Mouse (Mus musculus) heart, postnatal 0 days (tissue): ENCODE results near the gene Thap3. TPM values are rescaled to one million over a fixed set of nuclear protein-coding genes. Genes with fewer than 3 reads are reported as not detected.

Experiments used
- ATAC-seq: fragments of 200-750 bp; cut with Nextera tagmentation; 2 replicates; pipeline ENCODE4 v1.8.0; 2017; ENCODE audit warnings: low read depth, moderate number of reproducible peaks, moderate library complexity; ENCODE audit not compliant: insufficient read depth
- DNase-seq: peaks from one replicate; pipeline ENCODE4 v3.0.0-alpha.2; 2016; ENCODE audit warnings: low spot score
- H3K27ac ChIP-seq: fragments of 300-500 bp; sonication (generic); 2 replicates; pipeline ENCODE4 v1.5.1; 2014; ENCODE audit warnings: low read depth, mild to moderate bottlenecking
- H3K27me3 ChIP-seq: fragments of 300-500 bp; sonication (generic); 2 replicates; pipeline ENCODE4 v1.6.1; 2014; ENCODE audit warnings: low read length, mixed read lengths; ENCODE audit not compliant: control insufficient read depth, insufficient read depth
- H3K36me3 ChIP-seq: fragments of 300-500 bp; sonication (generic); replicated peaks from 2 replicates; pipeline ENCODE4 v1.6.1; 2014; ENCODE audit warnings: low read length, mixed read lengths; ENCODE audit not compliant: control insufficient read depth, insufficient read depth
- H3K4me1 ChIP-seq: fragments of 300-500 bp; sonication (generic); 2 replicates; pipeline ENCODE4 v1.6.1; 2014; ENCODE audit warnings: antibody characterized with exemption; ENCODE audit not compliant: control insufficient read depth, insufficient read depth
- H3K4me2 ChIP-seq: fragments of 300-500 bp; sonication (generic); 2 replicates; pipeline ENCODE4 v1.6.1; 2014; ENCODE audit warnings: low read depth, mild to moderate bottlenecking, low read length, moderate library complexity
- H3K4me3 ChIP-seq: fragments of 300-500 bp; sonication (generic); 2 replicates; pipeline ENCODE4 v1.5.1; 2014; ENCODE audit warnings: low read depth, low read length
- H3K9ac ChIP-seq: fragments of 300-500 bp; sonication (generic); replicated peaks from 2 replicates; pipeline ENCODE4 v1.6.1; 2014; ENCODE audit warnings: low read depth, low read length, mixed read lengths
- H3K9me3 ChIP-seq: fragments of 300-500 bp; sonication (generic); replicated peaks from 2 replicates; pipeline ENCODE4 v1.6.1; 2016; ENCODE audit warnings: low read length; ENCODE audit not compliant: control insufficient read depth
- CTCF ChIP-seq: IDR thresholded peaks from 2 replicates; pipeline ENCODE4 v1.5.1; 2016; ENCODE audit warnings: antibody characterized with exemption, control low read depth, low read depth
- EP300 ChIP-seq: IDR thresholded peaks from 2 replicates; pipeline ENCODE4 v1.6.1; 2016; ENCODE audit warnings: antibody characterized with exemption, low read depth
- WGBS: fragments of 180-500 bp; shearing (Covaris S2); extraction: QIAGEN DNeasy Blood & Tissue Kit; methylation state at CpG from one replicate; pipeline ENCODE4 v1.1.7; 2014; 5-methylcytosine and 5-hydroxymethylcytosine counted together
- polyA plus RNA-seq: library from polyadenylated mRNA; unstranded; fragments of >200 nt; fragmentation: Nextera tagmentation; extraction: Ambion mirVana; gene quantifications from 2 replicates; pipeline ENCODE4 v1.2.1, GENCODE M21; 2015
- total RNA-seq: library from RNA; depleted of rRNA; stranded (reverse); fragments of >200 nt; gene quantifications from 2 replicates; pipeline ENCODE4 v1.2.3, GENCODE M21; 2014; ENCODE audit warnings: low replicate concordance; rRNA removed

The Thap3 gene
- total and polyA plus RNA-seq, 2 experiments from 2014 or later: 22.0 to 23.2 TPM

GRCm38 (mm10) chr4:151934215-151934572 is 54.6 kb downstream of the Thap3 start:
- Histone ChIP-seq H3K36me3 (no peaks in the 10 kb centered on the region), H3K4me2 (peak overlapping the region; percentile 96), H3K9ac (peak overlapping the region; percentile 95), H3K4me1 (peaks cover 10% of the 10 kb centered on the region), H3K9me3 (no peaks in the 10 kb centered on the region), H3K27me3 (no peaks in the 10 kb centered on the region), H3K4me3 (peak overlapping the region; percentile 90), H3K27ac (peak overlapping the region; percentile 72)
- no peak for ATAC-seq
- 1% methylated on average over 23 of the region's 23 CpGs for WGBS
- TF ChIP-seq CTCF: no peak
- no peak for TF ChIP-seq EP300
- no peak for DNase-seq

DNA sequence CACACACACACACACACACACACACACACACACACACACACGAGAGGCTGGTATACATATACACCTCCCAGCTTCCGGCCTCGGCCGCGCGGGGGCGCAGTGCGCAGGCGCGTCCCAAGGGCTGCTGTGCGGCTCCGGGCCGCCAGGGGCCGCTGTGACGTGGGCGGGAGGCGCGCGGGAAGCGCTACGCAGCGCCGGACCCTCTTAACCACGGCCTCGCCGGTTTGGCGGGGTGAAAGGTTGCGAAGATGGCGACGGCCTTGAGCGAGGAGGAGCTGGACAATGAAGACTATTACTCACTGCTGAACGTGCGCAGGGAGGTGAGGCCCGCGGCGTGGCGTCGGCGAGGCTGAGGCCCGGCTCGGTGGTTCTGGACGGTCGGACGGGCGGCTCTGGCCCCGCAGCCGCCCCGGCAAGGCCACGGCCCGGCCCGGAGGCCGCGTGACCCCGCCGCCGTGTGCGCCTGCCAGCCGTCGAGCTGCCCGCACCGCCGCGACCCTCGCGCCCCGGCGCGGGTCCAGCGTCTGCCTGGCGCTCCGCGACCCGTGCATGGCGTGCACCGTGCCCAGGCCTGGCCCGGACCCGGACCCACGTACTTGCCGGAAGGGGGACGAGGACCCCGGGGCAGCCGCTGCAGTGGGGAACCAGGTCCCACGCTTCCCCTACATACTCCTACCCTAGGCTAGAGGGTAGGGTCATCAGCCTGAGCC is 55.1 kb downstream of the Thap3 start, which contains the start of gene Dnajc11:
Gene Dnajc11 (plus strand): TSS at position 187 of the 710 bp plus-strand sequence.
- Histone ChIP-seq H3K4me1 (peaks cover 10% of the 10 kb centered on the region), H3K4me3 (peak within 1 kb of the TSS; percentile 90), H3K9ac (peak within 1 kb of the TSS; percentile 95), H3K4me2 (peak within 1 kb of the TSS; percentile 96), H3K27ac (peak within 1 kb of the TSS; percentile 72), H3K9me3 (no peaks in the 10 kb centered on the region), H3K36me3 (no peaks in the 10 kb centered on the region), H3K27me3 (no peaks in the 10 kb centered on the region)
- ATAC-seq (peak; percentile 92), DNase-seq (peak; percentile 88)
- WGBS: under 1% methylated on average over 73 of the region's 83 CpGs
- no peak for TF ChIP-seq EP300
- peak; percentile 93 for TF ChIP-seq CTCF

Other genes starting within 250 kb of the Thap3 start
- gene Camta1, start 127.1 kb downstream of the Thap3 start, total RNA-seq: 72.7 and 739 TPM in 2 replicates
- 240 and 250 TPM in 2 replicates for gene Camta1, start 127.1 kb downstream of the Thap3 start, polyA plus RNA-seq
- 92.5 and 95.3 TPM in 2 replicates for gene Dnajc11, start 55.3 kb downstream of the Thap3 start, total RNA-seq
- gene Dnajc11, start 55.3 kb downstream of the Thap3 start, polyA plus RNA-seq: 41.4 and 47.7 TPM in 2 replicates
- 8.0 and 10.7 TPM in 2 replicates for gene Phf13, start 7.3 kb upstream of the Thap3 start, total RNA-seq
- 8.4 and 9.3 TPM in 2 replicates for gene Phf13, start 7.3 kb upstream of the Thap3 start, polyA plus RNA-seq
- gene Klhl21, start 19.8 kb upstream of the Thap3 start, total RNA-seq: 56.5 and 70.4 TPM in 2 replicates
- 24.7 and 31.8 TPM in 2 replicates for gene Klhl21, start 19.8 kb upstream of the Thap3 start, polyA plus RNA-seq
- gene Zbtb48, start 38.7 kb upstream of the Thap3 start, total RNA-seq: 1.7 and 11.3 TPM in 2 replicates
- gene Zbtb48, start 38.7 kb upstream of the Thap3 start, polyA plus RNA-seq: 6.5 and 9.0 TPM in 2 replicates
- not detected in 2 replicates for gene Tas1r1, start 49.6 kb upstream of the Thap3 start, total RNA-seq
- 0.07 and 0.08 TPM in 2 replicates for gene Tas1r1, start 49.6 kb upstream of the Thap3 start, polyA plus RNA-seq
- gene Nol9, start 50.3 kb upstream of the Thap3 start, total RNA-seq: 8.0 and 13.9 TPM in 2 replicates
- 7.5 and 7.8 TPM in 2 replicates for gene Nol9, start 50.3 kb upstream of the Thap3 start, polyA plus RNA-seq
- gene Plekhg5, start 83.5 kb upstream of the Thap3 start, total RNA-seq: 16.6 and 18.0 TPM in 2 replicates
- gene Plekhg5, start 83.5 kb upstream of the Thap3 start, polyA plus RNA-seq: 8.8 and 10.6 TPM in 2 replicates
- gene Tnfrsf25, start 126.9 kb upstream of the Thap3 start, total RNA-seq: 0.89 TPM in 1 of 2 replicates, not detected in the other
- gene Tnfrsf25, start 126.9 kb upstream of the Thap3 start, polyA plus RNA-seq: 0.75 and 1.2 TPM in 2 replicates
- 0.34 and 0.97 TPM in 2 replicates for gene Espn, start 163.4 kb upstream of the Thap3 start, total RNA-seq
- gene Espn, start 163.4 kb upstream of the Thap3 start, polyA plus RNA-seq: 0.69 and 0.87 TPM in 2 replicates
- gene Hes2, start 169.9 kb upstream of the Thap3 start, total RNA-seq: not detected in 2 replicates
- gene Hes2, start 169.9 kb upstream of the Thap3 start, polyA plus RNA-seq: not detected in 2 replicates
- 17.9 and 39.5 TPM in 2 replicates for gene Acot7, start 189.1 kb upstream of the Thap3 start, total RNA-seq
- 68.8 and 73.5 TPM in 2 replicates for gene Acot7, start 189.1 kb upstream of the Thap3 start, polyA plus RNA-seq